Mouse (Mus musculus): ENCODE data around the gene Ap3b1.

GRCm38 (mm10) chr13:94573356-94573755 is 214.6 kb downstream of the Ap3b1 start:
- TF ChIP-seq POLR2A (IDR thresholded peaks at IDR 0.05; ENCODE audit: borderline replicate concordance, extremely low read depth, low read depth, low read length) (no peak), CTCF (IDR thresholded peaks at IDR 0.05; ENCODE audit: insufficient read depth, low read length) (no peak)

Data from lung, adult 2 months (tissue).